Mouse (Mus musculus) lung, postnatal 0 days (tissue): ENCODE data around the gene Dlx5.

Source experiments
- CTCF ChIP-seq: IDR thresholded peaks from 2 replicates; pipeline ENCODE4 v1.5.1; 2016; ENCODE audit warnings: antibody characterized with exemption, mild to moderate bottlenecking
- EP300 ChIP-seq: IDR thresholded peaks from 2 replicates; pipeline ENCODE4 v1.6.1; 2016; ENCODE audit warnings: antibody characterized with exemption, mild to moderate bottlenecking, control low read depth

GRCm38 (mm10) chr6:6878841-6879291 lies 3.0 kb downstream of the Dlx5 start:
- TF ChIP-seq CTCF (0 out of 2 replicates have a peak, but pooled peaks have one; percentile 4), EP300 (no peak)
